Mouse (Mus musculus) neural tube, embryonic 13.5 days (tissue): ENCODE results near the gene Rara. TPM values are rescaled to one million over a fixed set of nuclear protein-coding genes. Genes with fewer than 3 reads are reported as not detected.

Source experiments
- ATAC-seq: fragments of 200-750 bp; cut with Nextera tagmentation; 2 replicates; pipeline ENCODE4 v1.8.0; 2017; ENCODE audit warnings: low read depth, mild to moderate bottlenecking, moderate TSS enrichment, moderate library complexity
- H3K27ac ChIP-seq: fragments of 300-500 bp; sonication (generic); replicated peaks from 2 replicates; pipeline ENCODE4 v1.5.1; 2015; ENCODE audit warnings: moderate library complexity, mild to moderate bottlenecking, inconsistent platforms
- H3K27me3 ChIP-seq: fragments of 300-500 bp; sonication (generic); 2 replicates; pipeline ENCODE4 v1.6.1; 2015; ENCODE audit warnings: mild to moderate bottlenecking, inconsistent platforms
- H3K36me3 ChIP-seq: fragments of 300-500 bp; sonication (generic); 2 replicates; pipeline ENCODE4 v1.6.1; 2015; ENCODE audit warnings: mild to moderate bottlenecking, inconsistent platforms
- H3K4me1 ChIP-seq: fragments of 300-500 bp; sonication (generic); replicated peaks from 2 replicates; pipeline ENCODE4 v1.6.1; 2015; ENCODE audit warnings: inconsistent platforms
- H3K4me2 ChIP-seq: fragments of 300-500 bp; sonication (generic); 2 replicates; pipeline ENCODE4 v1.6.1; 2015; ENCODE audit warnings: inconsistent platforms, mild to moderate bottlenecking, moderate library complexity
- H3K4me3 ChIP-seq: fragments of 300-500 bp; sonication (generic); 2 replicates; pipeline ENCODE4 v1.5.1; 2015; ENCODE audit warnings: mild to moderate bottlenecking, inconsistent platforms
- H3K9ac ChIP-seq: fragments of 300-500 bp; sonication (generic); 2 replicates; pipeline ENCODE4 v1.6.1; 2015; ENCODE audit warnings: moderate library complexity, mild to moderate bottlenecking, inconsistent platforms
- H3K9me3 ChIP-seq: fragments of 300-500 bp; sonication (generic); 2 replicates; pipeline ENCODE4 v1.6.1; 2016; ENCODE audit warnings: inconsistent platforms
- WGBS: fragments of 180-500 bp; shearing (Covaris S2); methylation state at CpG from one replicate; pipeline ENCODE4 v1.1.7; 2015; 5-methylcytosine and 5-hydroxymethylcytosine counted together
- polyA plus RNA-seq: library from polyadenylated mRNA; unstranded; fragments of >200 nt; fragmentation: Nextera tagmentation; extraction: Ambion mirVana; gene quantifications from 2 replicates; pipeline ENCODE4 v1.2.1, GENCODE M21; 2015

The Rara gene
- polyA plus RNA-seq, 1 experiment from 2014 or later = 24.0 TPM

- 2% methylated on average over 19 of the region's 20 CpGs for WGBS
- H3K27ac ChIP-seq = peak overlapping the region; percentile 98
- peak overlapping the region; percentile 88 for H3K9ac ChIP-seq
- no peaks in the 10 kb centered on the region for H3K9me3 ChIP-seq
- H3K36me3 ChIP-seq = peaks cover 27% of the 10 kb centered on the region
- ATAC-seq = peak; percentile 36
- H3K4me2 ChIP-seq = peak overlapping the region; percentile 98
- H3K27me3 ChIP-seq = no peaks in the 10 kb centered on the region
- H3K4me1 ChIP-seq = peaks cover 90% of the 10 kb centered on the region
- H3K4me3 ChIP-seq = peak overlapping the region; percentile 8
Measured at GRCm38 (mm10) chr11:98968716-98969495, 41.3 kb downstream of the Rara start.

DNA sequence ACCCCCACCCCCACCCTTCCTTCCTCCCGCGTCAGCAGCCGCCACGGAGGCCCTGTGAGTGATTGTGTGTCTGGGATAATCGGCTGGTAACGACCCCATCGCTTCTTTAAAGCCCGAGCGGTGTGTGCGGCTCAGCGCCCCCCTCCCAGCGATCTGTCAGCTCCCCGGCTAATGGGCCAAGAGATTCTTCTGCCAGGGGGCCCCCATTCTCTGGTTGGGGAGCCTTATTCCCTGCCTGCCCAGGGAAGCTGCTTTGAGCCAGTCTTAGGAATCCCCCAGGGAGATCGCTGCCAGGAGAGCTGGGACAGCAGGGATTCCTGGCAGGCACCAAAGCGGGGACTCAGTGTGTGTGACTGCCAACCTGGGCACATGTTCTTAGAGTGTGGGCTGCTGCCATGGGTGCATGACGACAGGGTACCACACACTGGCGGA is 41.9 kb downstream of the Rara start:
- peak overlapping the region; percentile 98 for H3K27ac ChIP-seq
- peak overlapping the region; percentile 8 for H3K4me3 ChIP-seq
- no peaks in the 10 kb centered on the region for H3K9me3 ChIP-seq
- peak overlapping the region; percentile 98 for H3K4me2 ChIP-seq
- H3K27me3 ChIP-seq = no peaks in the 10 kb centered on the region
- H3K9ac ChIP-seq = peak overlapping the region; percentile 88
- H3K36me3 ChIP-seq = peaks cover 33% of the 10 kb centered on the region
- H3K4me1 ChIP-seq = peaks cover 84% of the 10 kb centered on the region
- ATAC-seq = peak; percentile 44
- 11% methylated on average over 8 of the region's 17 CpGs for WGBS

- no peaks in the 10 kb centered on the region for H3K27me3 ChIP-seq
- H3K9ac ChIP-seq = peak overlapping the region; percentile 88
- no peaks in the 10 kb centered on the region for H3K9me3 ChIP-seq
- H3K27ac ChIP-seq = peak overlapping the region; percentile 98
- peak overlapping the region; percentile 98 for H3K4me2 ChIP-seq
- peaks cover 38% of the 10 kb centered on the region for H3K36me3 ChIP-seq
- 0 out of 2 replicates have a peak, but pooled peaks have one; percentile 7 for ATAC-seq
- 33% methylated on average over 29 of the region's 29 CpGs for WGBS
- H3K4me1 ChIP-seq = peaks cover 75% of the 10 kb centered on the region
- peak overlapping the region; percentile 8; the same call in 1 of the 2 replicates for H3K4me3 ChIP-seq
Measured at GRCm38 (mm10) chr11:98970191-98970925, 42.7 kb downstream of the Rara start.

DNA sequence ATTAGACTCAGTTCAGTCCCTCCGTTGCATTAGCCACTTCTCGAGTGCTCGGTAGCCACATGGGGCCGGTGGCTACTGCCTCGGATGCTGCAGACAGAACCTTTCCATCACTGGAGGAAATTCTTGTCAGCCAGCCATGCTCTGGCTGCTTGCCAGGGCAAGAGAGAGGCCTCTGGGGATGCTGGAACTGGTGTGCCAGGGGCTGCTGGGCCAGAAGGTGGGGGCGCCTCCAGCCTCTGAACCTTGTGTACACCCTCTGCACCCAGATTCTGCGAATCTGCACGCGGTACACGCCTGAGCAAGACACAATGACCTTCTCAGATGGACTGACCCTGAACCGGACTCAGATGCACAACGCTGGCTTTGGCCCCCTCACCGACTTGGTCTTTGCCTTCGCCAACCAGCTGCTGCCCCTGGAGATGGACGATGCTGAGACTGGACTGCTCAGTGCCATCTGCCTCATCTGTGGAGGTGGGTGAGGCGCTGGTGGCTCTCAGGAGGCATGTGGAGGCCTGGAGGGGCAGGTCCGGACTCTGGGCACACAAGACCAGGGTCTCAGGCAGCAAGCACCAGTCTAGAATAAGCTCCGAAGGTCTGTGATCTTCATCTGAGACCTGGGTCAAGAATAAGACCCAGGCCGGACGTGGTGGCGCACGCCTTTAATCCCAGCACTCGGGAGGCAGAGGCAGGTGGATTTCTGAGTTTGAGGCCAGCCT is 43.9 kb downstream of the Rara start:
- Histone ChIP-seq H3K4me3 (no peak overlapping the region), H3K27ac (peak overlapping the region; percentile 98), H3K9me3 (no peaks in the 10 kb centered on the region), H3K4me1 (peaks cover 64% of the 10 kb centered on the region), H3K9ac (peak overlapping the region; percentile 88), H3K27me3 (no peaks in the 10 kb centered on the region), H3K4me2 (peak overlapping the region; percentile 98), H3K36me3 (peaks cover 38% of the 10 kb centered on the region)
- ATAC-seq = no peak
- 43% methylated on average over 23 of the region's 23 CpGs for WGBS

DNA sequence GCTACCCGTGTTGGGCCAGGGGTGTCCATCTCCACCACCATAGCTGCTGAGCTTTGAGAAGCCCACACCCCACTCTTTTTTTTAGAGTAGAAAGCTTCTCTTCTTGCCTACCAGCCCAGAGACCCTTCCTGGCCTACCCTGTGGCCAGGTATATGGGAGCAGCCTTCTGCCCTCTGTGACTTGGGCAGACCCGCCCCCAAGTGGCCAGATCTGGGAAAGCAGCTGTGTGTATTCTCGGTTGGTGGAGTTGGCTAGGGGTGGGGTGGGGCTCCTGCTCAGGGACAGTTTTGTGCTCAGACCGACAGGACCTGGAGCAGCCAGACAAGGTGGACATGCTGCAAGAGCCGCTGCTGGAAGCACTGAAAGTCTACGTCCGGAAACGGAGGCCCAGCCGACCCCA is 44.6 kb downstream of the Rara start:
- peaks cover 57% of the 10 kb centered on the region for H3K4me1 ChIP-seq
- H3K36me3 ChIP-seq = peaks cover 38% of the 10 kb centered on the region
- H3K27ac ChIP-seq = peak overlapping the region; percentile 98
- no peaks in the 10 kb centered on the region for H3K27me3 ChIP-seq
- no peak overlapping the region for H3K4me3 ChIP-seq
- 56% methylated on average over 9 of the region's 9 CpGs for WGBS
- H3K4me2 ChIP-seq = no peak overlapping the region
- no peak for ATAC-seq
- H3K9me3 ChIP-seq = no peaks in the 10 kb centered on the region
- no peak overlapping the region for H3K9ac ChIP-seq

DNA sequence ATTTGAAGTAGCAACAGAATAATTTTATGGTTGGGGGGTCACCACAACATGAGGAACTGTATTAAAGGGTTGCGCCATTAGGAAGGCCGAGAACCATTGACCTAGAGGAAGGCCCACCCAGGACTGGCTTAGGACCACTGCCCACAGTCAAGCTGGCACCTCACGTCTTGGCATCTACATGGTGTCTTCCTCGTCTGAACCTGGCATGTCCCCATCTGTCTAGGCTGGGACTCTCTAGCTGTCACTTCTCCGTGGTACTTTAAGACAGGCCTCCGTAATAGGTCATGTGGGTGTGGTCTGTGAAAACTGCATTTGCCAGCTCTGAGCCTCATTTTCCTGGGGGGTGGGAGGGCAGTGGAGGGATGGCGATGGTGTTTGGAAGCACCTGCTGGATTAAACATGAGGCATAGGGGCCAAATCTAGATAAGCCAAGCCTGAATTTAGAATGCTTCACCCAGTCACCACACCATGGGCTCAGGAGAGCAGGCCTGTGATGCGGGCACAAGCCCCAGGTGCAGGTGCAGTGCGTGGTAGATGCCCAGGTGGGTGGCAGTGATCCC is 45.3 kb downstream of the Rara start:
- Histone ChIP-seq H3K4me2 (no peak overlapping the region), H3K4me3 (no peak overlapping the region), H3K4me1 (peaks cover 50% of the 10 kb centered on the region), H3K9me3 (no peaks in the 10 kb centered on the region), H3K36me3 (peaks cover 38% of the 10 kb centered on the region), H3K9ac (no peak overlapping the region), H3K27me3 (no peaks in the 10 kb centered on the region), H3K27ac (no peak overlapping the region)
- no peak for ATAC-seq
- WGBS = 87% methylated on average over 9 of the region's 9 CpGs

DNA sequence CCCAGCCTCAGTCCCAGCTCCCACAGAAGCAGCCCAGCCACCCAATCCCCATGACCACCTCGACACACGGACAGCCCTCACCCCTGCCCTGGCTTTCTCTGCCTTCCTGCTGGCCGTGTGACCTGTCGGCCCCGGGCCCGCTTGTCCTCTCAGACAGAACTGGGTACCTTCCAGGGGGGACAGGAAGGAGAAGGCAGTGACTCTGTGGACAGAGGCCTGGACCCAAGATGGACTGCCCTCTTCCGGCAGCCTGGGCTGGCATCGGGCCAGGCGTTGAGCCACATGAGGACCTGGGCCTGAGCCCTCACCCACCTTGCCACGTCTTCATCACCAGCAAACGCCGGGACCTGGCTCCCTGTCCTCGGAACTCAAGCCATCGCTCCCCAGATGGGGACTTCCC is 46.0 kb downstream of the Rara start:
- Histone ChIP-seq H3K27ac (no peak overlapping the region), H3K9ac (no peak overlapping the region), H3K36me3 (peaks cover 38% of the 10 kb centered on the region), H3K27me3 (no peaks in the 10 kb centered on the region), H3K4me2 (no peak overlapping the region), H3K9me3 (no peaks in the 10 kb centered on the region), H3K4me3 (no peak overlapping the region), H3K4me1 (peaks cover 45% of the 10 kb centered on the region)
- 86% methylated on average over 14 of the region's 14 CpGs for whole genome bisulfite sequencing
- no peak for ATAC-seq

- 77% methylated on average over 6 of the region's 6 CpGs for WGBS
- no peak for ATAC-seq
- Histone ChIP-seq H3K4me2 (no peak overlapping the region), H3K36me3 (peaks cover 38% of the 10 kb centered on the region), H3K9me3 (no peaks in the 10 kb centered on the region), H3K27ac (no peak overlapping the region), H3K4me3 (no peak overlapping the region), H3K27me3 (no peaks in the 10 kb centered on the region), H3K4me1 (peaks cover 44% of the 10 kb centered on the region), H3K9ac (no peak overlapping the region)
Measured at GRCm38 (mm10) chr11:98974213-98974612, 46.6 kb downstream of the Rara start.

GRCm38 (mm10) chr11:98974871-98975719 is 47.5 kb downstream of the Rara start:
- Histone ChIP-seq H3K27ac (peak overlapping the region; percentile 13; the same call in 1 of the 2 replicates), H3K27me3 (no peaks in the 10 kb centered on the region), H3K4me2 (no peak overlapping the region), H3K4me3 (no peak overlapping the region), H3K4me1 (peaks cover 35% of the 10 kb centered on the region), H3K9me3 (no peaks in the 10 kb centered on the region), H3K36me3 (peaks cover 37% of the 10 kb centered on the region), H3K9ac (no peak overlapping the region)
- ATAC-seq = no peak
- 46% methylated on average over 5 of the region's 5 CpGs for WGBS

DNA sequence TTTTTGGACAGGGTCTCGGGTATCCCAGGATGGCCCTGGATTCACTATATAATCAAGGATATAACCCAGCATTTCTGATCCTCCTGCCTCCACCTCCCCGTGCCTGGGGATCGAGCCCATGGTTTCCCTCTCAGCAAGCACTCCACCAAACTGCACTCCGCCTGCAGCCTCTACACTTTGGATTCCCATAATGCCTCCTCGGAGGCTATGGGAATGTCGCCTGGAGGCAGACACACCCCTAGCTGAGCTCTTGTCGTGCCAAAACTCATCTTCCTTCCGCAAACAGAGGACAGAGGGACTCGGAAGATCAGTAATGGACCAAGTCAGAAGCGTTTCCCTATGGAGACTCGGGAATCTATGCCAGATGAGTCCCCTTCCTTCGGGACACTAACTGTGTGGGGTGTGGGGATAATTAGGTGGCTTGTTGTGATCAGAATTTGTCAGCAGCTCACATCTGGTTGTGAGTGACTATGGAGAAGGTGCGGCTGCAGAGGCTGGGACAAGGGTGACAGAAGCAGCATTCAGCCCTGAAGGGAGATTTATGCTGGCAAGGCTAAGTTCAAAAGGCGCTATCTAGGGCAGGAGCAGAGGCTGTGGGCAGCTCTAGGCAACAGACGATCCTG is 51.0 kb downstream of the Rara start:
- H3K4me1 ChIP-seq = peaks cover 32% of the 10 kb centered on the region
- H3K27ac ChIP-seq = peak overlapping the region; percentile 38; the same call in 1 of the 2 replicates
- no peak overlapping the region for H3K4me3 ChIP-seq
- H3K36me3 ChIP-seq = peaks cover 13% of the 10 kb centered on the region
- no peaks in the 10 kb centered on the region for H3K9me3 ChIP-seq
- peaks cover 2% of the 10 kb centered on the region; the same call in 1 of the 2 replicates for H3K27me3 ChIP-seq
- no peak for ATAC-seq
- H3K9ac ChIP-seq = no peak overlapping the region
- H3K4me2 ChIP-seq = no peak overlapping the region
- 35% methylated on average over 15 of the region's 15 CpGs for WGBS

- Histone ChIP-seq H3K36me3 (peaks cover 6% of the 10 kb centered on the region), H3K9ac (no peak overlapping the region), H3K4me2 (no peak overlapping the region), H3K9me3 (no peaks in the 10 kb centered on the region), H3K27ac (no peak overlapping the region), H3K4me1 (peaks cover 34% of the 10 kb centered on the region), H3K4me3 (no peak overlapping the region), H3K27me3 (peaks cover 4% of the 10 kb centered on the region; the same call in 1 of the 2 replicates)
- 85% methylated on average over 4 of the region's 5 CpGs for WGBS
- no peak for ATAC-seq
Measured at GRCm38 (mm10) chr11:98979356-98979755, 51.7 kb downstream of the Rara start.
